Comparison of ENCODE assay signal across 20 mouse cellular contexts in the genomic region with DNA sequence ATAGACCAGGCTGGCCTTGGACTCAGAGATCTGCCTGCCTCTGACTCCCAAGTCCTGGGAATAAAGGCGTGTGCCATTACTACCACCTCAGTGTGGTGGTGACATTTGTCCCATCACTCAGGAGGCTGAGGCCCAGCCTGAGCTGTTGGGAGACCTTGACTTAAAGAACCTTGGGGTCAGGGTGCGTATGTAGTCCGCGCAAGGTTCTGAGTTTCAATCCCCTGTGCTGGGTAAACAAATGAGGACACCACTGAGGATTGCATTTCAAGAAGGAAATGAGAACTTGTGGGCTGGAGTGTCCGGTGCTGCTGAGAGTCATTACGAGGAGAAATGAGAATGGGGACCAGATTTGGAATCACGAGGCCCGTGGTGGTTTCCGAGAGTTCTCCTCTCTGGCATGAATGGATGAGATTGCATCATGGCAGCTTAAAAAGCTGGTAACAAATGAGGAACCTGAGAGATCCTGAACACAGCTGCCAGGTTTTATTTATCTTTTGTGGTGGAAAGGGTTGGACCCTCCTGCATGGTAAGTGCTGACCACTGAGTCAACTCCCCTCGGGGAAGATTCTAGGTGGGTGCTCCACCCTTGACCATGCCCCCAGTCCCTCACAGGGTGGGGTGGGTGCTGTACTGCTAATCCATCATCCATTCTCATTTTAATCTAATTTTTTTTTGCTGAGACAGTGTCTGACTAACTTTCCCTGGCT. TPM values are rescaled to one million over a fixed set of nuclear protein-coding genes. Genes with fewer than 3 reads are reported as not detected.
A peak's percentile ranks its signal among the peaks of the same experiment; 100 is the strongest.
DNase-seq lines count a peak whose midpoint lies in the region; ATAC-seq lines count a peak whose summit lies in the region.
"Had no signal": no experiment of that assay in that cellular context is flagged by ENCODE, and none has a peak within 500 bp of the region (broad histone marks: within the 10 kb centered on the region; RNA-seq: fewer than 3 reads in every experiment).

No protein-coding gene starts in this region.

- intact Hi-C loops in gastrocnemius, postnatal 14 days (cut with DNase I; ENCODE audit: low total_unique reads) = no loop called here

- WGBS in heart, embryonic 12.5 days = 80% methylated on average over 10 of the region's 10 CpGs
- 92% methylated on average over 10 of the region's 10 CpGs for WGBS in midbrain, embryonic 14.5 days

- H3K4me3 ChIP-seq in heart, embryonic 12.5 days = no peak overlapping the region
- H3K4me3 ChIP-seq in midbrain, embryonic 14.5 days (replicated peaks; ENCODE audit: low read depth, low read length) = no peak overlapping the region
- H3K4me3 ChIP-seq: embryonic facial prominence, embryonic 12.5 days; heart, embryonic 13.5 days; hindbrain, embryonic 13.5 days; left cerebral cortex, adult 2 months had no signal

- H3K36me3 ChIP-seq in heart, embryonic 12.5 days = no peaks in the 10 kb centered on the region
- no peaks in the 10 kb centered on the region for H3K36me3 ChIP-seq in midbrain, embryonic 14.5 days (ENCODE audit: control insufficient read depth, insufficient read depth, low read length)
- H3K36me3 ChIP-seq: embryonic facial prominence, embryonic 12.5 days; heart, embryonic 13.5 days; hindbrain, embryonic 13.5 days had no signal

- ATAC-seq in heart, embryonic 12.5 days (ENCODE audit: insufficient number of reproducible peaks, low FRiP score) = no peak
- no peak for ATAC-seq in midbrain, embryonic 14.5 days (ENCODE audit: low FRiP score, low TSS enrichment)
- ATAC-seq in megakaryocyte-erythroid progenitor cell, adult 5-6 weeks (replicated peaks; ENCODE audit: low FRiP score, low TSS enrichment, poor library complexity, severe bottlenecking) = no peak
- ATAC-seq: intestine, embryonic 16.5 days had no signal

- peaks cover 8% of the 10 kb centered on the region; the same call in 1 of the 2 replicates for H3K4me1 ChIP-seq in heart, embryonic 12.5 days (replicated peaks)
- no peaks in the 10 kb centered on the region for H3K4me1 ChIP-seq in midbrain, embryonic 14.5 days (ENCODE audit: control insufficient read depth, insufficient read depth, low read length)
- H3K4me1 ChIP-seq: embryonic facial prominence, embryonic 12.5 days; heart, embryonic 13.5 days; hindbrain, embryonic 13.5 days had no signal

- H3K9me3 ChIP-seq in heart, embryonic 12.5 days (replicated peaks) = no peaks in the 10 kb centered on the region
- H3K9me3 ChIP-seq in midbrain, embryonic 14.5 days (ENCODE audit: control insufficient read depth, low read length) = no peaks in the 10 kb centered on the region
- H3K9me3 ChIP-seq: embryonic facial prominence, embryonic 12.5 days; heart, embryonic 13.5 days; hindbrain, embryonic 13.5 days had no signal

- H3K27ac ChIP-seq in heart, embryonic 12.5 days (ENCODE audit: poor library complexity, severe bottlenecking) = no peak overlapping the region
- no peak overlapping the region for H3K27ac ChIP-seq in midbrain, embryonic 14.5 days (replicated peaks; ENCODE audit: low read depth, low read length)
- H3K27ac ChIP-seq: embryonic facial prominence, embryonic 12.5 days; heart, embryonic 13.5 days; hindbrain, embryonic 13.5 days; left cerebral cortex, adult 2 months had no signal

- H3K4me2 ChIP-seq in heart, embryonic 12.5 days = no peak overlapping the region
- no peak overlapping the region for H3K4me2 ChIP-seq in midbrain, embryonic 14.5 days (ENCODE audit: low read length)
- H3K4me2 ChIP-seq: embryonic facial prominence, embryonic 12.5 days; heart, embryonic 13.5 days; hindbrain, embryonic 13.5 days had no signal

- H3K9ac ChIP-seq in heart, embryonic 12.5 days = no peak overlapping the region
- no peak overlapping the region for H3K9ac ChIP-seq in midbrain, embryonic 14.5 days (replicated peaks; ENCODE audit: low read length)
- H3K9ac ChIP-seq: embryonic facial prominence, embryonic 12.5 days; heart, embryonic 13.5 days; hindbrain, embryonic 13.5 days had no signal

- DNase-seq in heart, adult 18-20 months = peak; percentile 27 to 70
- DNase-seq in lung, adult 18-20 months = peak; percentile 48 to 49
- no peak for DNase-seq in lung, postnatal 10 days
- peak; percentile 76 for DNase-seq in lung, postnatal 36 days
- no peak for DNase-seq in midbrain, embryonic 14.5 days
- DNase-seq in gastrocnemius, postnatal 14 days = no peak
- DNase-seq: adrenal gland, postnatal 14 days; cerebellum, postnatal 14 days; kidney, postnatal 25 days; thymus, postnatal 14 days had no signal

- H3K27me3 ChIP-seq in heart, embryonic 12.5 days (replicated peaks) = no peaks in the 10 kb centered on the region; the same call in 1 of the 2 replicates
- no peaks in the 10 kb centered on the region for H3K27me3 ChIP-seq in midbrain, embryonic 14.5 days (ENCODE audit: control insufficient read depth, insufficient read depth, low read length)
- H3K27me3 ChIP-seq: embryonic facial prominence, embryonic 12.5 days; hindbrain, embryonic 13.5 days had no signal

RNA-seq across cellular contexts. Expression of a gene that starts 7.8 kb away (rescaled TPM):
- under 1 TPM in 1 of 2 experiments, not detected in 1; 0.51 TPM for total RNA-seq in heart, adult 18-20 months (2021)
- polyA plus RNA-seq in heart, embryonic 12.5 days (2016; fragmentation: Nextera tagmentation; extraction: Ambion mirVana) = 5.3 and 7.1 TPM in 2 replicates
- 5.2 and 6.7 TPM in 2 replicates for polyA plus RNA-seq in midbrain, embryonic 14.5 days (2014; fragmentation: Nextera tagmentation; extraction: Ambion mirVana)
- total RNA-seq in gastrocnemius, postnatal 14 days (2021) = 1 to 10 TPM in 1 of 2 experiments, under 1 TPM in 1; 0.82 to 1.0 TPM
- not detected in 2 replicates for total RNA-seq in megakaryocyte-erythroid progenitor cell, adult 5-6 weeks (2014; fragmentation: Nextera tagmentation)
- not detected in 2 replicates for total RNA-seq in megakaryocyte-erythroid progenitor cell, adult 5-6 weeks (2017)

RNA-seq across cellular contexts. Expression of a gene that starts 25.3 kb away (rescaled TPM):
- 1 to 10 TPM; 1.2 to 1.6 TPM for total RNA-seq in heart, adult 18-20 months (2021)
- 9.4 and 11.3 TPM in 2 replicates for polyA plus RNA-seq in heart, embryonic 12.5 days (2016; fragmentation: Nextera tagmentation; extraction: Ambion mirVana)
- 324 and 344 TPM in 2 replicates for polyA plus RNA-seq in midbrain, embryonic 14.5 days (2014; fragmentation: Nextera tagmentation; extraction: Ambion mirVana)
- total RNA-seq in gastrocnemius, postnatal 14 days (2021) = 1 to 10 TPM; 1.5 to 3.3 TPM
- total RNA-seq in megakaryocyte-erythroid progenitor cell, adult 5-6 weeks (2014; fragmentation: Nextera tagmentation) = not detected in 2 replicates
- 0.08 TPM in 1 of 2 replicates, not detected in the other for total RNA-seq in megakaryocyte-erythroid progenitor cell, adult 5-6 weeks (2017)

RNA-seq across cellular contexts. Expression of a gene that starts 34.6 kb away (rescaled TPM):
- 1 to 10 TPM in 1 of 2 experiments, under 1 TPM in 1; 0.60 to 3.0 TPM for total RNA-seq in heart, adult 18-20 months (2021)
- polyA plus RNA-seq in heart, embryonic 12.5 days (2016; fragmentation: Nextera tagmentation; extraction: Ambion mirVana) = 0.66 and 1.4 TPM in 2 replicates
- polyA plus RNA-seq in midbrain, embryonic 14.5 days (2014; fragmentation: Nextera tagmentation; extraction: Ambion mirVana) = 3.3 and 3.4 TPM in 2 replicates
- under 1 TPM; 0.51 to 0.58 TPM for total RNA-seq in gastrocnemius, postnatal 14 days (2021)
- total RNA-seq in megakaryocyte-erythroid progenitor cell, adult 5-6 weeks (2014; fragmentation: Nextera tagmentation) = 20.4 and 33.4 TPM in 2 replicates
- 0.65 and 1.8 TPM in 2 replicates for total RNA-seq in megakaryocyte-erythroid progenitor cell, adult 5-6 weeks (2017)

RNA-seq across cellular contexts. Expression of a gene that starts 36.7 kb away (rescaled TPM):
- not detected for total RNA-seq in heart, adult 18-20 months (2021)
- not detected in 2 replicates for polyA plus RNA-seq in heart, embryonic 12.5 days (2016; fragmentation: Nextera tagmentation; extraction: Ambion mirVana)
- 1.1 and 1.4 TPM in 2 replicates for polyA plus RNA-seq in midbrain, embryonic 14.5 days (2014; fragmentation: Nextera tagmentation; extraction: Ambion mirVana)
- not detected for total RNA-seq in gastrocnemius, postnatal 14 days (2021)
- not detected in 2 replicates for total RNA-seq in megakaryocyte-erythroid progenitor cell, adult 5-6 weeks (2014; fragmentation: Nextera tagmentation)
- not detected in 2 replicates for total RNA-seq in megakaryocyte-erythroid progenitor cell, adult 5-6 weeks (2017)
- total RNA-seq: adrenal gland, postnatal 14 days had no signal
- polyA plus RNA-seq: forebrain, embryonic 11.5 days; heart, embryonic 13.5 days; intestine, embryonic 16.5 days; limb, embryonic 14.5 days; stomach, embryonic 14.5 days had no signal

RNA-seq across cellular contexts. Expression of a gene that starts 53.3 kb away (rescaled TPM):
- 10 to 100 TPM; 58.9 to 62.5 TPM for total RNA-seq in heart, adult 18-20 months (2021)
- 15.5 and 17.2 TPM in 2 replicates for polyA plus RNA-seq in heart, embryonic 12.5 days (2016; fragmentation: Nextera tagmentation; extraction: Ambion mirVana)
- polyA plus RNA-seq in midbrain, embryonic 14.5 days (2014; fragmentation: Nextera tagmentation; extraction: Ambion mirVana) = 31.6 and 32.9 TPM in 2 replicates
- total RNA-seq in gastrocnemius, postnatal 14 days (2021) = 10 to 100 TPM; 31.7 to 38.2 TPM
- 17.9 and 21.2 TPM in 2 replicates for total RNA-seq in megakaryocyte-erythroid progenitor cell, adult 5-6 weeks (2014; fragmentation: Nextera tagmentation)
- total RNA-seq in megakaryocyte-erythroid progenitor cell, adult 5-6 weeks (2017) = 3.0 and 6.2 TPM in 2 replicates

Comparison
In these comparisons a context has a peak if more than half of its experiments do, and no peak if none do; other contexts are left out.
1. DNase-seq: peak in heart, adult 18-20 months (2 of 2), lung, adult 18-20 months (2 of 2) and lung, postnatal 36 days (single experiment); none in lung, postnatal 10 days (single experiment), midbrain, embryonic 14.5 days (single experiment) and gastrocnemius, postnatal 14 days (single experiment).